Mouse (Mus musculus) cerebellum, postnatal 10 days (tissue): ENCODE data around the gene Gm20696.
A peak's percentile ranks its signal among the peaks of the same experiment; 100 is the strongest.

ENCODE experiments used
- DNase-seq, 2 experiments: peaks; one replicate each; pipeline ENCODE4 v3.0.0; 2021; ENCODE audit warnings: mixed read lengths in 2 of 2

Gene Gm20696

GRCm38 (mm10) chr6:99515667-99516199, 150.9 kb downstream of the Gm20696 start:
- no peak for DNase-seq

- DNase-seq: no peak
Observed at GRCm38 (mm10) chr6:99511862-99512261, 154.7 kb downstream of the Gm20696 start.

GRCm38 (mm10) chr6:99509189-99509592, 157.4 kb downstream of the Gm20696 start:
- peak; percentile 88 to 92 for DNase-seq

DNA sequence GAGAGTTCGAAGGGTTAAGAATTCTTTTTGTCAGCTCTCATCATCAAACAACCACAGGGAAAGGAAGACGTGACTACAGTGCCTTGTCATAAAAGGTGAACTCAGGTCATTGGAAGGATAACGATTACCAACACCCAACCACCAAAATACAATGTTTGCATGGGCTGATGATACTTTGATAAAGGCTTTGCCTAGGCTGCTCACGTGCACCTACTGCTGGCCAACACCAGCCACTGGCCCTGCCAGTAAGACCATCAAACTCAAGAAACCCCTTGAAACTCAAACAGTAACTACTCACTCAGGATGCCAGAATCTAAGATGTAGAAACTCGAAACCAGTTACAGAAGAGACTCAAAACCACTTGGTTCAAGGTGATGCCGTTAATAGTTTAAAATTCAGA, 159.8 kb downstream of the Gm20696 start:
- DNase-seq: no peak

DNA sequence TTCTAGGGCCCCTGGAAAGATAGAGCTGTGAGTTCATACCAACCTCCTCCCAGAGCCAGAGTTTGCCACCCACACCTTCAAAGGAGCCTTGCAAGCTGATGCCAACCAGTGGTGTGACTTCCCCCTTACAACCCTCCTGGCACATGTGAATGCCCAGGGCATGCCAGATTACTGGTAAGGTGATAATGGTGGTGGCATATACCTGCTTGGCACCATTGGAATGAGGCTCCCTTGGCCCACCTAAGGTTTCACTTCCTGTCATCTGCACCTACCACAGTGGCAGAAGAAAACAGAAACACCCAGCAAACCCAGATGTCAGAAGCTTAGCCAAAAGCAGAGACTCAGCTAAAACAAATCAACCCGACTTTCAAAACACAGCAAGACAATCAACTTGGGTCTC, 162.9 kb downstream of the Gm20696 start:
- DNase-seq: no peak

- no peak for DNase-seq
Observed at GRCm38 (mm10) chr6:99502727-99503126, 163.9 kb downstream of the Gm20696 start.

DNA sequence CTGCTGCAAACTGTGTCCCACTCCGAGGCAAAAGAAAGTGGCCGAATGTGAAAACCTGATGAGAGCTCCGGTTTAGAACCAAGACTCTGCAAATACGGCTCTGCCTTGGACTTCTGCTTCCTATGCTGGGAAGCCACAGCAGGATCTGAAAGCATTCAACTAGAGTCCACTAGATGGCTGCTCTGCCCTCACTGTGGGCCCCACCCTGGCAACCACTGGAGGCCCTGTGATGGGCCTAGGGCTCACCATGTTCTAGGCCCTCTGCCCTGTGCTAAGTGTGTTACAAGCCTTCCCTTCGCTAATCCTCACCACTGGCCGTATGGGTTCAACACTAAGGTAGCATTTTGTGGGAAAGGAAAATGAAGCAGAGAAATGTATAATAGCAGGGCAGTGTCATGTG, 164.3 kb downstream of the Gm20696 start:
- no peak for DNase-seq

GRCm38 (mm10) chr6:99500570-99501270, 165.9 kb downstream of the Gm20696 start:
- DNase-seq: no peak

DNA sequence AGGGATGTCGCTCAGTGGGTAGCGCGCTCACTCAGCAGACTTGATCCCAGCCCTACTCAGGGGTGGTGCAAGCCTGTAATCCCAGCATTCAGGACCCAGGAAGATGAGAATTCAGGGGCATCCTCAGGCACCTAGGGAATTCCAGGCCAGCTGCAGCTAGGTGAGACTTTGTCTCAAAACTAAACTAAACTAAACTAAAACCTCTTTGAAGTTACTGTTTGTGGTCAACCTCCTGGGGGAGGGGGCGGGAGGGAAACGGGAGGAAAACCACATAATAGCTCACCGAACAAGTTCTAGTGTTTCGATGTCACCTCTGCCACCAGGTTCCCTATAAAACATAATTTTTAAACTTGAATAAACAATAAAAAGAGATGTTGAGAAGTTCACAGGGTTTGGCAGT, 168.5 kb downstream of the Gm20696 start:
- no peak for DNase-seq

GRCm38 (mm10) chr6:99496114-99496513, 170.5 kb downstream of the Gm20696 start:
- no peak for DNase-seq

- no peak for DNase-seq
Observed at GRCm38 (mm10) chr6:99492937-99493336, 173.7 kb downstream of the Gm20696 start.

- DNase-seq: no peak
Observed at GRCm38 (mm10) chr6:99491979-99492544, 174.5 kb downstream of the Gm20696 start.

DNA sequence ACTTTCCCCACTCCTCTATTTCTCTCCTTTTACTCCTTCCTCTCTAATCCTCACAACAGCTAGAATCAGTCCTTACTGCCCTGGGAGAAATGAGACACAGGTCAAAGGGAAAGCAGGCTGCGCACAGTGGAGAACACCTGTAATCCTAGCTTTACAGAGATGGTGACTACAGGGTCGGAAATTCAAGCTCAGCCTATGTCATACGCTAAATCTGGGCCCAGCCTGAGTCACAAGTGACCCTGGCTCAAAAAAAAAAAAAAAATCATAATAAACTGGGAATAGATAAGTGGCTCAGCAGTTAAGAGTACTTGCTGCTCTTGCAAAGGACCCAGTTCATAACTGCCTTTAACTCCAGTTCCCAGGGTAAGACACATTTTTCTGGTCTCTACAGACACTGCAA, 175.5 kb downstream of the Gm20696 start:
- no peak for DNase-seq

DNA sequence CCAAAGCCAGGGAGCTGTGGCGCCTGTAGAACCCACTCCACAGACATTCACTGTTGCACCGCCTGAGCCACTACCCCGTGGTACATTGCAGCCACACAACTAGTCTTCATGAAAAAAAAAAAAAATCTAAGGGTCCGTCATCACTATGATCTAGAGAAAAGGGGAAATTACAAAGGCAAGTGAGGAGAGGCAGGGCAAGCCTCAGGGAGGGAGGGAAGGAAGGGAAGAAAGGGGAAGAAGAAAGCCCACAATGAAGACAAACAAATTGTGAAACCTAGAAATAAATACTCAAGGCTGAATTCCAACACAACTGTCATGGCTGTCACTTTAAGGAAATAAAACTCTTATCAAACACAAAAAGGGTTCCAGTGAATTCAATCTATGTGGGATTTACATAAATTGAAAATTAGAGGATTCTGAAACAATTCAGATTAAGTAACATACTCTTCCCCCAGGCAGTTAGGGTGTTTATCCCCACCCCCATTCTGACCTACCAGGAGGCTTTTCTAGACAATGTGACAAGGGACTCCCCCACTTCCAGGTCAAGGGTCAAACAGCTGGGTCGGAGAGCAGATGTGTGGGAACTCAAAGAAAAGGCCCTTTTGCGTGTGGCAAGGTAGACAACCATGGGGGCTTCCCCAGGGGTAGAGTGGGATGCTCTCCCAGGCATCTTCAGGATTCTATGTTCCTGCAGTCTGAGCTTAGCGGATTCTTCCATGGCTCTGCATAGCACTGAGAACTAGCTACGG, 176.5 kb downstream of the Gm20696 start:
- DNase-seq: no peak

DNA sequence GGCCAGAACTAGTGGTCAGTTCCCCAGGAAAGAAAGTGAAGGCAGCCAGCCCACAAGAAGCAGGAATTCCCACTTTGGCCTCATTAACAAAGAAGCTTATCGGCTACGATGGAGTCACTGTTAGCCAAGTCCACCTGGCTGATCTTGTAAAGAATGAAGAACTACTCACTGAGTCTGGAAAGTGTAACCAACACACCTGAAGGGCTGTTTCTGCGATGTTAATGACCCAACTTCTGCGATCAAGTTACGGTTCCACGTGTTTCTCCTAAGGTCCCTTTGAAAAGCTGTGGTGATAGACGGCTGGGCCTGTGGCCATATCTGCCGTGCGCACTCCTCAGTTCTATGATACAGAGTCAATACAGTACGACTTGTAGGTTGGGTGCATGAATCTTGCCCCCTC, 177.2 kb downstream of the Gm20696 start:
- DNase-seq: no peak

- peak; percentile 73 to 74 for DNase-seq
Observed at GRCm38 (mm10) chr6:99485884-99486640, 180.5 kb downstream of the Gm20696 start.

DNA sequence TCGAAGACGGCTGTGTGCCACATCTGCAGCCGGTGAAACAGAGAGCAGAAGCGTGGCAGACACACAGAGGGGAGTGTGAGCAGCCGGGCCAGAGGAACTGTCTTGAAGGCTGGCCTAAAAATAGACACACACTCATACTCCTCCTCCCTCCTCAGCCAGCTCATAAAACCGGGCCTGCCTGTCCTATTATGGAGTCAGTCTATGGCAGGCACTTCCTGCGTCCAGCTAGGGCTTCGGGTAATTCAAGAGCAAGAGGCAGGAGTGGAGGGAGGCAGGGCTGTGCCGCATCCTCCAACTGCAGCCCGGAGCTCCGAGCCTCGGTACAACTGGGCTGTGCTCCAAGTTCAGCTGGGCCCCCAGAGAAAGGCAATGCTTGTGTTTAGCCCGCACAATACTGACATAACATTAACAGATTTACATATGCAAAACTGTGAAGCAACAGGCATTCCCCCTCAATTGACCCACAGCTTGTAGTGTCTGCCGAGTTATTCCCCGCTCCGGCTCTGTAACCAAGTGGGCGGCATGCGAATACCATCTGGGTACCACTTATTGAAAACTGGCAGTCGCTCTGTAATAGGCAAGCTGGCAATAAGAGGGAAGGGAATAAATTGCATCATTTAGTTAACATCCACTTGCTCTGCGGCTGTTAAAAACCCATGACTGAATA, 181.2 kb downstream of the Gm20696 start:
- DNase-seq: peak; percentile 72 to 73

DNA sequence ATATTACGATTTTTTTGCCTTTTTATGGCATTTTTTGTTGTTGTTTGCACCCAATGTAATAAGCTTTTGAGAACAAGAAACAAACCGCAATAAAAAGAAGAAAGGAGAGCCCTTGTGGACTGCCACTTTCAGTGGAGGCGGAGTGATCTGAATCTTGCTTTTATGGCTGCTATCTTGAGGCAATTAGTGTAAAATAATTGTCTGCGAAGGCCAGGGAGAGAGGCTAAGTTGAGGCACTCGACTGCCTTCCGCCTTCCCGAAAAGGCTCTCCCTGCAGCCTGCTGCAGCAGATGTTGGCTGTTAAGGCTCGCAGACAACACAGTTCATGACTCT, 181.7 kb downstream of the Gm20696 start:
- DNase-seq: no peak

DNA sequence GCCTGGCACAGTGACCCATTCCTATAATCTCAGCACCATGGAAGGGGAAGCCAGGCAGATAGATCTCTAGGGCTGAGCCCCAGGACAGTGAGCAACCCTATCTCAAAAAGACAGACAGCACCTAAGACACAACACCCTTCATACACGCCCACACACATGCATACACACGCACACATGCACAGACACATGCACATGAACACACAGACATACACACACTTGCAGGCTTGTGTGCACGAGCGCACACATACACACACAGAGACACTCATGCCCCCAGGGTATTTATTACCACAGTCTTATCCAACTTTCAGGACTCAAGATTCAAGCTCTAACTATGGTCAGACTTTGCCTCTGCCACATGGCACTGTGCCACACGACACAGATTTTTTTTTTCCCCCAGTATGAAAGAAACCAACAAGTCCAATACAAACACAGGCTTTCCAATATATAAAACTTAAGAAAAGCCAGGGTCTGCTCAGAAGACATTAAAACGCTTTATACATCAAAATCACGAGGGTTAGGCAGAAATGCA, 182.3 kb downstream of the Gm20696 start:
- DNase-seq: peak in 1 of 2 experiments; percentile 25

DNA sequence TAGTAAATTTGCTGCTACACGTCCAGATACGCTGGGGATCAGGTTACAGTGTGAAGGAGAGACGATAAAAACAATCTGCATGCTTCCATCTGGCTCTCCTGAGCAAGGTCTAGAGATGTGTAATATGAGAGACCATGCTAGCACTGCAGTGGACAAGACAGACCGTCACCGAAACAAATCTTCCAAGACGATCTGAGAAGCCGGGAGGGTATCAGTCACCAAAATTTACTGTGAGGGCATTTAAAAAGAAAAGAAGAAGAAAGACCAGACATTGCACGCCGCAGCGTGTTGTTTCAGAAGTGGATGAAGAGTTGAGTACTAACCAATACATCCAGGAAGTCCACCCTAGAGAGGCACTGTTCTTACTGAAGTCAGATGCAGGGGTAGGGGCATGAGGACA, 183.0 kb downstream of the Gm20696 start:
- DNase-seq: no peak

- peak; percentile 19 to 20 for DNase-seq
Observed at GRCm38 (mm10) chr6:99481568-99481967, 185.0 kb downstream of the Gm20696 start.
